In genomic region chr3:68495096-68495735, GRCm38 (mm10) we compare ENCODE assay signal across 8 mouse cellular contexts.
A peak's percentile ranks its signal among the peaks of the same experiment; 100 is the strongest.
DNase-seq lines count a peak whose midpoint lies in the region; ATAC-seq and TF ChIP-seq lines count a peak whose summit lies in the region.

No protein-coding gene starts in this region.

- under 1% methylated on average over 38 of the region's 38 CpGs for WGBS in heart, adult 2 months
- WGBS in limb, embryonic 15.5 days: under 1% methylated on average over 38 of the region's 38 CpGs
- 0% methylated on average over 38 of the region's 38 CpGs for WGBS in midbrain, embryonic 16.5 days

- peaks cover 10% of the 10 kb centered on the region for H3K36me3 ChIP-seq in heart, adult 2 months (ENCODE audit: control insufficient read depth, insufficient read depth, low read length)
- H3K36me3 ChIP-seq in limb, embryonic 15.5 days: no peaks in the 10 kb centered on the region
- no peaks in the 10 kb centered on the region for H3K36me3 ChIP-seq in midbrain, embryonic 16.5 days (ENCODE audit: control insufficient read depth, insufficient read depth, low read length)

- peak overlapping the region; percentile 93 for H3K4me3 ChIP-seq in embryonic fibroblast, embryonic 13.5 days (ENCODE audit: insufficient read depth, low read length)
- H3K4me3 ChIP-seq in heart, adult 2 months: peak overlapping the region; percentile 88
- peak overlapping the region; percentile 75 for H3K4me3 ChIP-seq in limb, embryonic 15.5 days
- H3K4me3 ChIP-seq in midbrain, embryonic 16.5 days (ENCODE audit: low read depth, low read length): peak overlapping the region; percentile 54

- peak overlapping the region; percentile 98 for H3K27ac ChIP-seq in embryonic fibroblast, embryonic 13.5 days (ENCODE audit: insufficient read depth, low read length)
- peak overlapping the region; percentile 97 for H3K27ac ChIP-seq in heart, adult 2 months
- H3K27ac ChIP-seq in limb, embryonic 15.5 days: peak overlapping the region; percentile 89
- H3K27ac ChIP-seq in midbrain, embryonic 16.5 days (ENCODE audit: low read length): peak overlapping the region; percentile 64

- no peaks in the 10 kb centered on the region for H3K9me3 ChIP-seq in limb, embryonic 15.5 days
- H3K9me3 ChIP-seq in midbrain, embryonic 16.5 days (replicated peaks; ENCODE audit: control insufficient read depth, low read length, poor library complexity, severe bottlenecking): no peaks in the 10 kb centered on the region

- TF ChIP-seq CTCF in embryonic fibroblast, embryonic 13.5 days (IDR thresholded peaks at IDR 0.05; ENCODE audit: borderline replicate concordance, insufficient read depth, low read length): no peak
- peak; percentile 52 for TF ChIP-seq CTCF in heart, adult 2 months (IDR thresholded peaks at IDR 0.05)

- peak overlapping the region; percentile 99 for H3K4me2 ChIP-seq in limb, embryonic 15.5 days
- peak overlapping the region; percentile 99 for H3K4me2 ChIP-seq in midbrain, embryonic 16.5 days (ENCODE audit: low read length)

- peaks cover 2% of the 10 kb centered on the region; the same call in 1 of the 2 replicates for H3K79me2 ChIP-seq in heart, adult 2 months (replicated peaks; ENCODE audit: control insufficient read depth, insufficient read depth, low read length)

- H3K9ac ChIP-seq in heart, adult 2 months (ENCODE audit: low read depth, low read length): peak overlapping the region; percentile 79
- H3K9ac ChIP-seq in limb, embryonic 15.5 days: peak overlapping the region; percentile 38
- peak overlapping the region; percentile 78 for H3K9ac ChIP-seq in midbrain, embryonic 16.5 days (ENCODE audit: low read depth, low read length)

- no peak for TF ChIP-seq EP300 in heart, adult 2 months (IDR thresholded peaks at IDR 0.05; ENCODE audit: insufficient read depth, low read depth, low read length)

- H3K27me3 ChIP-seq in heart, adult 2 months (ENCODE audit: control insufficient read depth, insufficient read depth, low read length): no peaks in the 10 kb centered on the region
- H3K27me3 ChIP-seq in limb, embryonic 15.5 days: peaks cover 9% of the 10 kb centered on the region; the same call in 1 of the 2 replicates
- H3K27me3 ChIP-seq in midbrain, embryonic 16.5 days (ENCODE audit: control insufficient read depth, insufficient read depth, low read depth, low read length): no peaks in the 10 kb centered on the region

- TF ChIP-seq POLR2A in embryonic fibroblast, embryonic 13.5 days (IDR thresholded peaks at IDR 0.05; ENCODE audit: low read depth, low read length): peak; percentile 61
- TF ChIP-seq POLR2A in heart, adult 2 months (IDR thresholded peaks at IDR 0.05; ENCODE audit: insufficient read depth, low read depth, low read length): no peak

- ATAC-seq in limb, embryonic 15.5 days (ENCODE audit: insufficient number of reproducible peaks, low FRiP score, low TSS enrichment, low read depth): peak; percentile 30; the same call in 1 of the 2 replicates
- peak; percentile 47 for ATAC-seq in midbrain, embryonic 16.5 days

- intact Hi-C loops in heart, adult 2 months (cut with DNase I): loop anchor here (2.0 kb wide), 2 partner anchors 14 to 48 kb away; no protein-coding TSS in a partner anchor

- peak; percentile 95 for DNase-seq in 3T3-L1 (ENCODE audit: low read depth, low spot score)
- DNase-seq in adrenal gland, postnatal 10 days: peak; percentile 59
- peak; percentile 72 to 73 for DNase-seq in heart, adult 2 months
- DNase-seq in kidney, adult 8-10 months: peak; percentile 47 to 62
- peak; percentile 60 for DNase-seq in urinary bladder, postnatal 14 days (ENCODE audit: low spot score)

- H3K4me1 ChIP-seq in embryonic fibroblast, embryonic 13.5 days (ENCODE audit: control insufficient read depth, insufficient read depth, low read length): peaks cover 7% of the 10 kb centered on the region; the same call in 1 of the 2 replicates
- H3K4me1 ChIP-seq in heart, adult 2 months (ENCODE audit: control insufficient read depth, insufficient read depth, low read length): peaks cover 9% of the 10 kb centered on the region
- peaks cover 35% of the 10 kb centered on the region for H3K4me1 ChIP-seq in limb, embryonic 15.5 days
- H3K4me1 ChIP-seq in midbrain, embryonic 16.5 days (ENCODE audit: control insufficient read depth, insufficient read depth, low read length): peaks cover 13% of the 10 kb centered on the region

Comparison
In these comparisons a context has a peak if more than half of its experiments do, and no peak if none do; other contexts are left out.
1. Peak in every context shown above with its lines: DNase-seq, ATAC-seq, H3K4me3 ChIP-seq and H3K27ac ChIP-seq.